Mouse (Mus musculus) NIH3T3 (cell line): ENCODE results near the gene Nphp4.

Experiments
- DNase-seq: peaks from one replicate; pipeline ENCODE4 v3.0.0-alpha.2; 2012; ENCODE audit warnings: low read depth

Gene Nphp4

GRCm38 (mm10) chr4:152568006-152568405 is 91.5 kb downstream of the Nphp4 start:
- no peak for DNase-seq

- DNase-seq: no peak
Measured at GRCm38 (mm10) chr4:152568662-152569395, 92.3 kb downstream of the Nphp4 start.

- no peak for DNase-seq
Measured at GRCm38 (mm10) chr4:152574266-152574665, 97.8 kb downstream of the Nphp4 start.

- no peak for DNase-seq
Measured at GRCm38 (mm10) chr4:152576826-152577225, 100.3 kb downstream of the Nphp4 start.

- DNase-seq: no peak
Measured at GRCm38 (mm10) chr4:152579956-152580355, 103.5 kb downstream of the Nphp4 start.

- DNase-seq: no peak
Measured at GRCm38 (mm10) chr4:152582206-152582605, 105.7 kb downstream of the Nphp4 start.

- peak; percentile 47 for DNase-seq
Measured at GRCm38 (mm10) chr4:152583616-152584015, 107.1 kb downstream of the Nphp4 start.

- DNase-seq: no peak
Measured at GRCm38 (mm10) chr4:152585526-152585925, 109.0 kb downstream of the Nphp4 start.

- no peak for DNase-seq
Measured at GRCm38 (mm10) chr4:152586175-152586574, 109.7 kb downstream of the Nphp4 start.

- no peak for DNase-seq
Measured at GRCm38 (mm10) chr4:152604285-152604684, 127.8 kb downstream of the Nphp4 start.

- no peak for DNase-seq
Measured at GRCm38 (mm10) chr4:152609196-152609595, 132.7 kb downstream of the Nphp4 start.

GRCm38 (mm10) chr4:152610026-152610425 is 133.5 kb downstream of the Nphp4 start:
- DNase-seq: no peak
